In the genomic region with DNA sequence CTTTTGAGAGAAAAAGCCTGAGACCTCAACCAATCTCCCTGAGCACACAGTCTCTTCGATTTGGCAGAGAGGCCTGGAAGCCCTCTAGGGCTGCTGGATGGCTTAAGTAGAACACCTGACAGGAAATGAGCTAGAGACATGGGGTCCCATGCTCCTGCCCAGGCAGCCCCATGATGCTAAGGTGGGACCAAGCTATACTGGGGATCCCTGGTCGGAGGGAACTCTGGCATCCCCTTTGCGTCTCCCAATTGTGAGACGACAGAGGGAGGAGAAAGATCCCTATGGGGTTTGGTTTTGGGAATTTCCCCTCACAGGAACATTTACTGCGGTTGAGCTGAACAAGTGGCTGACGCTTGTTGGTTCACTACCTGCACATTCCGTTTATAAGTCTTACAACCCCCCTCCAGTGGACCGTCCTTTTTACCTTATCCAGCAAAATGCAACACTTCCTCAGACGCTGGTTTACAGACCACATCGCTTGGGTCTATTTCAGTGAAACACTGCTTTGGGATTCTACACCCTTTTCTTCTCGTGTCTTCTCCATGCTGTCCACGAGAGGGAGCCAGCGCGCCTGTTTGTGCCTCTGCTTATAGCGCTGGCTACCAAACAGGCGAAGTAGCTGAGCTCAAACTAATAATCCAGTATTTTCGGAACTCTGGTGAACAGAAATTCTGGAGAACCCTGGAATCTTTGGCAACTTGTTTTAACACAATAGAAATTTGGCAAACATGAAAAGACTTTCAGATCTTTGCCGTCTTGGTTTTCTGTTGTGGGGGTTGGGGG, we compare ENCODE assay signal across 9 mouse cellular contexts.
DNase-seq lines count a peak whose midpoint lies in the region; ATAC-seq and TF ChIP-seq lines count a peak whose summit lies in the region.
"Had no signal": no experiment of that assay in that cellular context is flagged by ENCODE, and none has a peak within 500 bp of the region (broad histone marks: within the 10 kb centered on the region; RNA-seq: fewer than 3 reads in every experiment).

No protein-coding gene starts in this region.

- H3K4me2 ChIP-seq in lung, embryonic 14.5 days = no peak overlapping the region
- H3K4me2 ChIP-seq: limb, embryonic 15.5 days had no signal

- no peak overlapping the region for H3K27ac ChIP-seq in lung, embryonic 14.5 days (ENCODE audit: low read depth)

- ATAC-seq in CD4-positive, CD25-positive, alpha-beta regulatory T cell, adult 4 months = peak; percentile 81
- ATAC-seq in lung, embryonic 14.5 days (ENCODE audit: insufficient read depth) = 0 out of 2 replicates have a peak, but pooled peaks have one; percentile 33

- H3K9me3 ChIP-seq in lung, embryonic 14.5 days (ENCODE audit: low read depth, low read length) = no peaks in the 10 kb centered on the region
- H3K9me3 ChIP-seq: limb, embryonic 15.5 days had no signal

- DNase-seq in adrenal gland, adult 2 months = peak; percentile 71
- DNase-seq in embryo, embryonic 11.5 days (ENCODE audit: low read depth, low spot score) = peak; percentile 73
- peak; percentile 11 to 54 for DNase-seq in heart, adult 9 months (ENCODE audit: low spot score in 2 of 2)
- peak; percentile 90 for DNase-seq in kidney, postnatal 10 days
- DNase-seq in lung, embryonic 14.5 days = peak; percentile 94
- DNase-seq in ovary, postnatal 36 days (ENCODE audit: low spot score) = peak; percentile 76
- peak; percentile 73 to 75 for DNase-seq in thymus, postnatal 36 days

- WGBS in lung, embryonic 14.5 days = 17% methylated on average over 18 of the region's 18 CpGs

- peak; percentile 95 for TF ChIP-seq CTCF in lung, embryonic 14.5 days (IDR thresholded peaks at IDR 0.05; ENCODE audit: low read depth)

- peaks cover 6% of the 10 kb centered on the region; the same call in 1 of the 2 replicates for H3K4me1 ChIP-seq in lung, embryonic 14.5 days (ENCODE audit: insufficient read depth)

- no peaks in the 10 kb centered on the region for H3K36me3 ChIP-seq in lung, embryonic 14.5 days (ENCODE audit: insufficient read depth)
- H3K36me3 ChIP-seq: limb, embryonic 15.5 days had no signal

- no peak overlapping the region for H3K4me3 ChIP-seq in lung, embryonic 14.5 days (ENCODE audit: low read depth, low read length)
- H3K4me3 ChIP-seq: limb, embryonic 15.5 days had no signal

- no peaks in the 10 kb centered on the region for H3K27me3 ChIP-seq in lung, embryonic 14.5 days (ENCODE audit: insufficient read depth, low read length)
- H3K27me3 ChIP-seq: limb, embryonic 15.5 days had no signal

- no peak overlapping the region for H3K9ac ChIP-seq in lung, embryonic 14.5 days
- H3K9ac ChIP-seq: limb, embryonic 15.5 days had no signal

Comparison
In these comparisons a context has a peak if more than half of its experiments do, and no peak if none do; other contexts are left out.
1. DNase-seq: peak in every context shown above with its lines; median percentile 94 in lung, embryonic 14.5 days; 90 in kidney, postnatal 10 days; 76 in ovary, postnatal 36 days; 74 in thymus, postnatal 36 days; 73 in embryo, embryonic 11.5 days; 71 in adrenal gland, adult 2 months; 32 in heart, adult 9 months.